Mouse (Mus musculus) lung, postnatal 0 days (tissue): ENCODE measurements around the gene Krtap17-1. TPM values are rescaled to one million over a fixed set of nuclear protein-coding genes. Genes with fewer than 3 reads are reported as not detected.
A peak's percentile ranks its signal among the peaks of the same experiment; 100 is the strongest.

ENCODE experiments used
- ATAC-seq: fragments of 200-750 bp; cut with Nextera tagmentation; 2 replicates; pipeline ENCODE4 v1.8.0; 2017; ENCODE audit warnings: moderate library complexity
- DNase-seq: peaks from one replicate; pipeline ENCODE4 v3.0.0-alpha.2; 2016; ENCODE audit warnings: low spot score
- H3K27ac ChIP-seq: fragments of 300-500 bp; sonication (generic); 2 replicates; pipeline ENCODE4 v1.5.1; 2014; ENCODE audit warnings: antibody characterized with exemption, mild to moderate bottlenecking, low read length, mixed read lengths
- H3K27me3 ChIP-seq: fragments of 300-500 bp; sonication (generic); replicated peaks from 2 replicates; pipeline ENCODE4 v1.6.1; 2014; ENCODE audit warnings: low read length, mixed read lengths; ENCODE audit not compliant: insufficient read depth
- H3K36me3 ChIP-seq: fragments of 300-500 bp; sonication (generic); 2 replicates; pipeline ENCODE4 v1.6.1; 2014; ENCODE audit warnings: low read length, mixed read lengths; ENCODE audit not compliant: insufficient read depth
- H3K4me1 ChIP-seq: fragments of 300-500 bp; sonication (generic); 2 replicates; pipeline ENCODE4 v1.6.1; 2014; ENCODE audit warnings: antibody characterized with exemption, low read depth, low read length, mixed read lengths; ENCODE audit not compliant: insufficient read depth
- H3K4me2 ChIP-seq: fragments of 300-500 bp; sonication (generic); replicated peaks from 2 replicates; pipeline ENCODE4 v1.6.1; 2014; ENCODE audit warnings: low read depth, mild to moderate bottlenecking, low read length, moderate library complexity, mixed read lengths
- H3K4me3 ChIP-seq: fragments of 300-500 bp; sonication (generic); 2 replicates; pipeline ENCODE4 v1.5.1; 2014; ENCODE audit warnings: low read depth, low read length
- H3K9ac ChIP-seq: fragments of 300-500 bp; sonication (generic); replicated peaks from 2 replicates; pipeline ENCODE4 v1.6.1; 2014; ENCODE audit warnings: low read depth, mild to moderate bottlenecking
- H3K9me3 ChIP-seq: fragments of 300-500 bp; sonication (generic); 2 replicates; pipeline ENCODE4 v1.6.1; 2016; ENCODE audit warnings: low read length, mixed read lengths
- CTCF ChIP-seq: IDR thresholded peaks from 2 replicates; pipeline ENCODE4 v1.5.1; 2016; ENCODE audit warnings: antibody characterized with exemption, mild to moderate bottlenecking
- EP300 ChIP-seq: IDR thresholded peaks from 2 replicates; pipeline ENCODE4 v1.6.1; 2016; ENCODE audit warnings: antibody characterized with exemption, mild to moderate bottlenecking, control low read depth
- WGBS: fragments of 180-500 bp; shearing (Covaris S2); extraction: QIAGEN DNeasy Blood & Tissue Kit; methylation state at CpG from one replicate; pipeline ENCODE4 v1.1.7; 2014; 5-methylcytosine and 5-hydroxymethylcytosine counted together
- polyA plus RNA-seq: library from polyadenylated mRNA; unstranded; fragments of >200 nt; fragmentation: Nextera tagmentation; extraction: Ambion mirVana; gene quantifications from 2 replicates; pipeline ENCODE4 v1.2.1, GENCODE M21; 2015

Gene Krtap17-1
- polyA plus RNA-seq, 1 experiment from 2014 or later = 8.4 TPM

DNA sequence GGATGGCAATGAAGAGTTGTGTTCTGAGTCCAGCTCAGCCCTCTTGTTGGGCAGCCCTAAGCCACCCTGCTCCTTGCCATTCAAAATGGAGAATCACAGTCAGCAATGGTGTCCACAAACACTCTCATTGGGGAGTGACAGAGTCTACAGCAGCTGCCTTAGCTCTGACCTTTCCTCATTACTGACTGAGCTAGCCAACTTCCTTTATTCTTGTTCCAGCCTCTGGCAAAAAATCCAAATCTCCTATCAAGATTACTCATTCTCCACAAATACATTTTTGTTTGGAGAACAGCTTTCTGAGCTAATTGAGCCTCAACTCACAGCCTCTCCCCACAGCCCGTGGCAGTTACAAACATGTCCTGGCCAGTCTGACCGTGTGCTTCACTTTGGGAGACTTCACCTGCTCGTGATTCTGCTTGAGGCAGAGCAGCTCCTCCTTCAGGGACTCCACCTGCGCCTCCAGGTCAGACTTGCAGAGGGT, 19.9 kb upstream of the Krtap17-1 start:
- H3K9ac ChIP-seq = no peak overlapping the region
- DNase-seq (peak; percentile 89), ATAC-seq (peak; percentile 83)
- no peak; the same call in 1 of the 2 replicates for TF ChIP-seq EP300
- TF ChIP-seq CTCF = no peak
- no peaks in the 10 kb centered on the region for H3K36me3 ChIP-seq
- no peak overlapping the region for H3K4me2 ChIP-seq
- H3K27ac ChIP-seq = no peak overlapping the region; the same call in 1 of the 2 replicates
- no peaks in the 10 kb centered on the region for H3K27me3 ChIP-seq
- H3K4me1 ChIP-seq = no peaks in the 10 kb centered on the region
- H3K4me3 ChIP-seq = no peak overlapping the region
- WGBS = 36% methylated on average over 4 of the region's 4 CpGs
- no peaks in the 10 kb centered on the region for H3K9me3 ChIP-seq

DNA sequence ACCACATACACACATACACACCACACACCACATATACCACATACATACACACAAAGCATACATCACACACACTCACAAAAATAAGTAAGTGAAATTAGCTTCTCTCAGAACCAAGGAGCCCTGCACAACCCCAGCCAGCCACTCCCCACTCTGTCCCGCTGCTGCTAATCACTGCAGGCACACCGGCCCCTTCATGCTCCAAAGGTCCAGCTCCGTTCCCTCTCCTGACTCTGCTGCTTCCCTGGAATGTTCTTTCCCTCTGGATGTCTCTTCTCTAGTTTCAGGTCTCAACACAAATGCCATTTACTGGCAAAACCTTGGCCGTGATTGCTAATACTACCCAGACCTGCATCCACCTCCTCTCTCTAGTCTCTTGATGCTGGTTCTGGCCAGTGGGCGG, 16.9 kb upstream of the Krtap17-1 start:
- H3K4me3 ChIP-seq = no peak overlapping the region
- H3K9me3 ChIP-seq = no peaks in the 10 kb centered on the region
- no peaks in the 10 kb centered on the region for H3K36me3 ChIP-seq
- H3K4me2 ChIP-seq = no peak overlapping the region
- WGBS = 81% methylated on average over 5 of the region's 5 CpGs
- no peaks in the 10 kb centered on the region for H3K4me1 ChIP-seq
- DNase-seq (no peak), ATAC-seq (no peak)
- H3K27me3 ChIP-seq = no peaks in the 10 kb centered on the region
- H3K27ac ChIP-seq = no peak overlapping the region
- TF ChIP-seq CTCF (no peak), EP300 (no peak)
- H3K9ac ChIP-seq = no peak overlapping the region

DNA sequence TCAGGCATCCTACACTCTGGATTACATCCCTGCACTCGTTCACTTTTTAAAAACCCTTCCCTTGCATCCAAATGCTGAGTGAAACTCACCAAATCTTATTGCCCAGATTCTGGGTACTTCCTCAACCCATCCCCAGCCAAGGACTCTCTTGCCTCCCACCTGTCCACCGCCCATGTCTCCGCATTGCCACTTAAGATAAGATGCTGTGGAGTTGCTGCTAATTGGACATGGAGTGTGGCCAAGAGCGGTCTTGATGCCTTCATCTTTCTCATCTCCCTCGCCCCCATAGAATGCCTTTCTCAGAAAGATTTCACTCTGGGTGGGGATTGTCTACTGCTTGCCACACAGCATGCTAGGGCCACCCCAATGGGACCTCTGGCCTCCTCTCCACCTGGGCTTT, 14.5 kb upstream of the Krtap17-1 start:
- no peak overlapping the region for H3K4me2 ChIP-seq
- no peaks in the 10 kb centered on the region for H3K4me1 ChIP-seq
- WGBS = 86% methylated on average over 5 of the region's 5 CpGs
- TF ChIP-seq EP300 (no peak), CTCF (no peak)
- no peak overlapping the region for H3K9ac ChIP-seq
- no peak overlapping the region for H3K4me3 ChIP-seq
- DNase-seq (no peak), ATAC-seq (no peak)
- H3K27ac ChIP-seq = no peak overlapping the region
- no peaks in the 10 kb centered on the region for H3K9me3 ChIP-seq
- H3K27me3 ChIP-seq = no peaks in the 10 kb centered on the region
- H3K36me3 ChIP-seq = no peaks in the 10 kb centered on the region

DNA sequence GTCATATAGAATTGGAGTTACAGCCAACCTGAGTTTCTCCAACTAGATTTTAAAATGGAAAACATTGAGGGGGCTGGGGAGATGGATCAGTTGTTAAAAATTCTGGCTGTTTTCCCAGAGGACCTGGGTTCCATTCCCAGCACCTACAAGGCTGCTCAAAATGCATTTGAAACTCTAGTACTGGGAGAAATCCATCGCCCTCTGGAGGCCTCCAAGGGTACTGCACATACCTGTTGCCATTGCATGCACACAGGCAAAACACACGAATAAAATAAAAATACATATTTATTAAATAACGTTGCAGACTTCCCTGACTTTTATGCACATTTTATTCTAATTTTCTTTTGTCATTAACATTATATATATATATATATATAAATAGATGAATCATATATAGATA, 12.8 kb upstream of the Krtap17-1 start:
- no peak for DNase-seq
- no peak for ATAC-seq
- H3K27me3 ChIP-seq = no peaks in the 10 kb centered on the region
- no peaks in the 10 kb centered on the region for H3K9me3 ChIP-seq
- WGBS = 56% methylated on average over 3 of the region's 3 CpGs
- no peak overlapping the region for H3K4me2 ChIP-seq
- no peak overlapping the region for H3K9ac ChIP-seq
- H3K27ac ChIP-seq = no peak overlapping the region
- TF ChIP-seq EP300 (no peak), CTCF (peak; percentile 54)
- H3K4me3 ChIP-seq = no peak overlapping the region
- no peaks in the 10 kb centered on the region for H3K4me1 ChIP-seq
- no peaks in the 10 kb centered on the region for H3K36me3 ChIP-seq

DNA sequence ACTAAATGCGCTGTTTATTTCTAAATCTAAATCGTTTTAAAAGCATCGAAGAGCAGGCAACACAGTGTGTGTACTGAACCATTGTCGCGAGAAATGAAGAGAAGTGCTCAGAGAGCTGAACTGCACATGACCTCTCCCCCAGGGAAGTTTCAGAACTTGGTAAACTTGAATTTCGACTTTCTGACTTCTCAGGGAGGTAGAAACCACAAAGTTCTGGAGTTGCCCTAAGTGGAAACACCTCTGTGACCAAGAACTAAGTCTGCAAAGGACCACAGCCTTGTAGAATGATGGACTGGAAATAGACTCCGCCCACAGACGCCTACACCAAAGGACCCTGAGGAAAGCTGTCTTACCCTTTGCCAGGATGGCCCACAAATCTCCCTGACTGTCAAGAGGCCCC, 12.1 kb upstream of the Krtap17-1 start:
- Histone ChIP-seq H3K4me1 (no peaks in the 10 kb centered on the region), H3K27ac (no peak overlapping the region), H3K9ac (no peak overlapping the region), H3K36me3 (no peaks in the 10 kb centered on the region), H3K27me3 (no peaks in the 10 kb centered on the region), H3K4me2 (no peak overlapping the region), H3K9me3 (no peaks in the 10 kb centered on the region), H3K4me3 (no peak overlapping the region)
- ATAC-seq (peak; percentile 55), DNase-seq (peak; percentile 54)
- TF ChIP-seq CTCF (no peak), EP300 (no peak)
- WGBS = 54% methylated on average over 8 of the region's 8 CpGs

DNA sequence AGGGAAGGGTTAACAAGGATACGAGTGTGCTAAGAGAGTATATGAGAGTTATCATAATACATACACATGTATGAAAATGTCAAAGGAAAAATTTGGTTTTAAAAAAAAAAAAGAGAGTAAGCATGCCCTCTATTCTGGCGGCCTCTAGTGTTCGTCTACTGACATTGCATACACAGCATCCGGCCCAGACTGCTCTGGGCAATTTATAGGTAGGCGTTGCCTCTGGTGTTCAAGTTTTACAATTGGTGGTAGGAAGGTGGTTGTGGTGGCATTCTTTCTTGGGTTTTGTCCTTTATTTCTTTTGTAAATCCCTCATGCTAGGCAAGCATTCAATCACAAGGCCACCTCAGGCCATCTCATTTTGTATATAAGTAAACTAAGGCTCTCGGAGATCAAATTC, 11.1 kb upstream of the Krtap17-1 start:
- 20% methylated on average over 6 of the region's 6 CpGs for WGBS
- ATAC-seq (no peak), DNase-seq (peak; percentile 79)
- Histone ChIP-seq H3K9me3 (no peaks in the 10 kb centered on the region), H3K27ac (no peak overlapping the region), H3K9ac (no peak overlapping the region), H3K4me3 (no peak overlapping the region), H3K27me3 (no peaks in the 10 kb centered on the region), H3K36me3 (no peaks in the 10 kb centered on the region), H3K4me1 (no peaks in the 10 kb centered on the region), H3K4me2 (no peak overlapping the region)
- TF ChIP-seq CTCF (peak; percentile 86), EP300 (no peak)

DNA sequence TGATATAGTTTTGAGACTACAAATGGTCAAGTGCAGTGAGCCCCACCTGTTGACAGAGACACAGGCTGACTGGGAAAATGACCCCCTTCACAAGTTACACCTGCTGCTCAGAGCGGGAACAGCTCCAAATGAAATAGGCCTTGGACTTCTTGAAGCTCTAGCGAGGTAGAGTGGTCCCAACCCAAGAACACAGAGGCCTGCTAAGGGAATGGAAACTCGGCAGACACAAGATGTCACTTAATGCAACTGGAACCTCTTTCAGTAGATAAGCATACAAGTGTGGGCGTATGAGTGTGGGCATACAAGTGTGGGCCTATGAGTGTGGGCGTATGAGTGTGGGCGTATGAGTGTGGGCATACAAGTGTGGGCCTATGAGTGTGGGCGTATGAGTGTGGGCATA, 5.3 kb upstream of the Krtap17-1 start:
- WGBS = 65% methylated on average over 7 of the region's 7 CpGs
- Histone ChIP-seq H3K9ac (no peak overlapping the region), H3K4me1 (no peaks in the 10 kb centered on the region), H3K36me3 (no peaks in the 10 kb centered on the region), H3K9me3 (no peaks in the 10 kb centered on the region), H3K27ac (no peak overlapping the region), H3K4me2 (no peak overlapping the region), H3K27me3 (no peaks in the 10 kb centered on the region), H3K4me3 (no peak overlapping the region)
- TF ChIP-seq CTCF = no peak
- TF ChIP-seq EP300 = no peak
- no peak for DNase-seq
- ATAC-seq = 0 out of 2 replicates have a peak, but pooled peaks have one; percentile 17
